Mouse (Mus musculus): ENCODE data around the gene Wscd1. TPM values are rescaled to one million over a fixed set of nuclear protein-coding genes. Genes with fewer than 3 reads are reported as not detected.

The Wscd1 gene
- polyA plus RNA-seq, 1 experiment from 2014 or later: 14.9 TPM

GRCm38 (mm10) chr11:71756325-71756724 is 6.6 kb downstream of the Wscd1 start:
- Histone ChIP-seq H3K27me3 (replicated peaks; ENCODE audit: low read depth, poor library complexity, severe bottlenecking) (peaks cover 26% of the 10 kb centered on the region), H3K4me3 (no peak overlapping the region), H3K4me1 (peaks cover 34% of the 10 kb centered on the region), H3K9me3 (no peaks in the 10 kb centered on the region), H3K27ac (replicated peaks) (no peak overlapping the region), H3K36me3 (replicated peaks) (0 out of 2 replicates have a peak, but pooled peaks cover 6% of the 10 kb centered on the region)
- 61% methylated on average over 3 of the region's 3 CpGs for WGBS
- no peak for DNase-seq (ENCODE audit: low spot score)

GRCm38 (mm10) chr11:71758211-71759110 is 8.7 kb downstream of the Wscd1 start:
- 0 out of 2 replicates have a peak, but pooled peaks cover 6% of the 10 kb centered on the region for H3K36me3 ChIP-seq (replicated peaks)
- no peak overlapping the region for H3K4me3 ChIP-seq
- 18% methylated on average over 21 of the region's 21 CpGs for WGBS
- H3K4me1 ChIP-seq: peaks cover 33% of the 10 kb centered on the region
- peak; percentile 67 for DNase-seq (ENCODE audit: low spot score)
- H3K27me3 ChIP-seq (replicated peaks; ENCODE audit: low read depth, poor library complexity, severe bottlenecking): peaks cover 5% of the 10 kb centered on the region
- peak overlapping the region; percentile 77 for H3K27ac ChIP-seq (replicated peaks)
- no peaks in the 10 kb centered on the region for H3K9me3 ChIP-seq

GRCm38 (mm10) chr11:71760991-71761390 is 11.3 kb downstream of the Wscd1 start:
- H3K27ac ChIP-seq (replicated peaks): no peak overlapping the region; the same call in 1 of the 2 replicates

GRCm38 (mm10) chr11:71763154-71763553 is 13.4 kb downstream of the Wscd1 start:
- Histone ChIP-seq H3K36me3 (replicated peaks) (peaks cover 6% of the 10 kb centered on the region; the same call in 1 of the 2 replicates), H3K4me1 (peaks cover 20% of the 10 kb centered on the region), H3K9me3 (no peaks in the 10 kb centered on the region), H3K27me3 (replicated peaks; ENCODE audit: low read depth, poor library complexity, severe bottlenecking) (no peaks in the 10 kb centered on the region), H3K4me3 (no peak overlapping the region), H3K27ac (replicated peaks) (no peak overlapping the region)
- WGBS: 40% methylated on average over 5 of the region's 5 CpGs
- no peak for DNase-seq (ENCODE audit: low spot score)

More at GRCm38 (mm10) chr11:71760991-71761390, 11.3 kb downstream of the Wscd1 start:
- 79% methylated on average over 9 of the region's 9 CpGs for WGBS
- Histone ChIP-seq H3K4me3 (no peak overlapping the region), H3K9me3 (no peaks in the 10 kb centered on the region), H3K4me1 (peaks cover 25% of the 10 kb centered on the region), H3K27me3 (replicated peaks; ENCODE audit: low read depth, poor library complexity, severe bottlenecking) (no peaks in the 10 kb centered on the region; the same call in 1 of the 2 replicates), H3K36me3 (replicated peaks) (0 out of 2 replicates have a peak, but pooled peaks cover 6% of the 10 kb centered on the region)
- DNase-seq (ENCODE audit: low spot score): no peak

GRCm38 (mm10) chr11:71763651-71764275 is 14.0 kb downstream of the Wscd1 start:
- H3K36me3 ChIP-seq (replicated peaks): peaks cover 6% of the 10 kb centered on the region; the same call in 1 of the 2 replicates
- no peaks in the 10 kb centered on the region for H3K9me3 ChIP-seq
- DNase-seq (ENCODE audit: low spot score): no peak
- no peaks in the 10 kb centered on the region for H3K27me3 ChIP-seq (replicated peaks; ENCODE audit: low read depth, poor library complexity, severe bottlenecking)
- peaks cover 14% of the 10 kb centered on the region for H3K4me1 ChIP-seq
- no peak overlapping the region for H3K4me3 ChIP-seq
- 58% methylated on average over 5 of the region's 5 CpGs for WGBS
- 0 out of 2 replicates have a peak overlapping the region, but pooled peaks have one; percentile 6 for H3K27ac ChIP-seq (replicated peaks)

GRCm38 (mm10) chr11:71764743-71765142 is 15.0 kb downstream of the Wscd1 start:
- 61% methylated on average over 2 of the region's 2 CpGs for WGBS
- H3K27ac ChIP-seq (replicated peaks): no peak overlapping the region
- peaks cover 10% of the 10 kb centered on the region for H3K36me3 ChIP-seq (replicated peaks)
- DNase-seq (ENCODE audit: low spot score): no peak
- H3K27me3 ChIP-seq (replicated peaks; ENCODE audit: low read depth, poor library complexity, severe bottlenecking): no peaks in the 10 kb centered on the region
- H3K4me1 ChIP-seq: peaks cover 11% of the 10 kb centered on the region
- no peak overlapping the region for H3K4me3 ChIP-seq
- no peaks in the 10 kb centered on the region for H3K9me3 ChIP-seq

GRCm38 (mm10) chr11:71765335-71765734 is 15.6 kb downstream of the Wscd1 start:
- Histone ChIP-seq H3K4me1 (peaks cover 13% of the 10 kb centered on the region), H3K9me3 (no peaks in the 10 kb centered on the region), H3K4me3 (no peak overlapping the region), H3K36me3 (replicated peaks) (peaks cover 11% of the 10 kb centered on the region), H3K27ac (replicated peaks) (no peak overlapping the region), H3K27me3 (replicated peaks; ENCODE audit: low read depth, poor library complexity, severe bottlenecking) (no peaks in the 10 kb centered on the region)
- WGBS: 60% methylated on average over 6 of the region's 6 CpGs
- DNase-seq (ENCODE audit: low spot score): no peak

GRCm38 (mm10) chr11:71766380-71766779 is 16.7 kb downstream of the Wscd1 start:
- DNase-seq (ENCODE audit: low spot score): no peak
- 92% methylated on average over 1 of the region's 1 CpGs for WGBS
- no peaks in the 10 kb centered on the region for H3K27me3 ChIP-seq (replicated peaks; ENCODE audit: low read depth, poor library complexity, severe bottlenecking)
- H3K27ac ChIP-seq (replicated peaks): no peak overlapping the region
- H3K4me3 ChIP-seq: no peak overlapping the region
- peaks cover 13% of the 10 kb centered on the region for H3K4me1 ChIP-seq
- no peaks in the 10 kb centered on the region for H3K9me3 ChIP-seq
- peaks cover 11% of the 10 kb centered on the region for H3K36me3 ChIP-seq (replicated peaks)

- WGBS: 87% methylated on average over 3 of the region's 3 CpGs
- H3K27ac ChIP-seq (replicated peaks): no peak overlapping the region
- DNase-seq (ENCODE audit: low spot score): no peak
- peaks cover 23% of the 10 kb centered on the region for H3K4me1 ChIP-seq
- no peaks in the 10 kb centered on the region for H3K9me3 ChIP-seq
- H3K4me3 ChIP-seq: no peak overlapping the region
- H3K27me3 ChIP-seq (replicated peaks; ENCODE audit: low read depth, poor library complexity, severe bottlenecking): no peaks in the 10 kb centered on the region
- peaks cover 11% of the 10 kb centered on the region for H3K36me3 ChIP-seq (replicated peaks)
These were observed 18.0 kb downstream of the Wscd1 start for GRCm38 (mm10) chr11:71767726-71768125.

GRCm38 (mm10) chr11:71769744-71770143 is 20.0 kb downstream of the Wscd1 start:
- no peak for DNase-seq (ENCODE audit: low spot score)
- no peak overlapping the region for H3K4me3 ChIP-seq
- no peaks in the 10 kb centered on the region; the same call in 1 of the 2 replicates for H3K27me3 ChIP-seq (replicated peaks; ENCODE audit: low read depth, poor library complexity, severe bottlenecking)
- H3K9me3 ChIP-seq: no peaks in the 10 kb centered on the region
- peaks cover 11% of the 10 kb centered on the region for H3K36me3 ChIP-seq (replicated peaks)
- WGBS: 67% methylated on average over 8 of the region's 8 CpGs
- H3K27ac ChIP-seq (replicated peaks): no peak overlapping the region
- peaks cover 28% of the 10 kb centered on the region for H3K4me1 ChIP-seq

- Histone ChIP-seq H3K4me3 (no peak overlapping the region), H3K4me1 (peaks cover 31% of the 10 kb centered on the region), H3K36me3 (replicated peaks) (peaks cover 15% of the 10 kb centered on the region), H3K27me3 (replicated peaks; ENCODE audit: low read depth, poor library complexity, severe bottlenecking) (no peaks in the 10 kb centered on the region; the same call in 1 of the 2 replicates), H3K9me3 (no peaks in the 10 kb centered on the region), H3K27ac (replicated peaks) (no peak overlapping the region)
- WGBS: 72% methylated on average over 2 of the region's 2 CpGs
- no peak for DNase-seq (ENCODE audit: low spot score)
These were observed 20.8 kb downstream of the Wscd1 start for GRCm38 (mm10) chr11:71770479-71770878.

- H3K36me3 ChIP-seq (replicated peaks): peaks cover 19% of the 10 kb centered on the region
- WGBS: 88% methylated on average over 7 of the region's 7 CpGs
- no peak for DNase-seq (ENCODE audit: low spot score)
These were observed 21.4 kb downstream of the Wscd1 start for GRCm38 (mm10) chr11:71771074-71771473.

More at GRCm38 (mm10) chr11:71771074-71771473, 21.4 kb downstream of the Wscd1 start:
- Histone ChIP-seq H3K27me3 (replicated peaks; ENCODE audit: low read depth, poor library complexity, severe bottlenecking) (no peaks in the 10 kb centered on the region; the same call in 1 of the 2 replicates), H3K27ac (replicated peaks) (no peak overlapping the region), H3K4me3 (no peak overlapping the region), H3K4me1 (peaks cover 31% of the 10 kb centered on the region), H3K9me3 (no peaks in the 10 kb centered on the region)

Data from embryonic facial prominence, embryonic 10.5 days (tissue).